Mouse (Mus musculus) limb, embryonic 11.5 days (tissue): ENCODE data around the gene Reps2. TPM values are rescaled to one million over a fixed set of nuclear protein-coding genes. Genes with fewer than 3 reads are reported as not detected.

ENCODE experiments used
- ATAC-seq: fragments of 200-750 bp; cut with Nextera tagmentation; 2 replicates; pipeline ENCODE4 v1.8.0; 2017; ENCODE audit warnings: low read depth; ENCODE audit not compliant: insufficient number of reproducible peaks, low FRiP score, low TSS enrichment
- DNase-seq: peaks from one replicate; pipeline ENCODE4 v3.0.0-alpha.2; 2015; ENCODE audit warnings: low spot score
- H3K27ac ChIP-seq: fragments of 300-500 bp; sonication (generic); replicated peaks from 2 replicates; pipeline ENCODE4 v1.5.1; 2014; ENCODE audit warnings: low read depth, mild to moderate bottlenecking, low read length
- H3K27me3 ChIP-seq: fragments of 300-500 bp; sonication (generic); 2 replicates; pipeline ENCODE4 v1.6.1; 2014; ENCODE audit warnings: mild to moderate bottlenecking, low read length, mixed read lengths; ENCODE audit not compliant: control insufficient read depth, insufficient read depth
- H3K36me3 ChIP-seq: fragments of 300-500 bp; sonication (generic); 2 replicates; pipeline ENCODE4 v1.6.1; 2014; ENCODE audit warnings: mild to moderate bottlenecking, low read length, moderate library complexity, mixed read lengths; ENCODE audit not compliant: control insufficient read depth, insufficient read depth
- H3K4me1 ChIP-seq: fragments of 300-500 bp; sonication (generic); 2 replicates; pipeline ENCODE4 v1.6.1; 2014; ENCODE audit warnings: low read length, mixed read lengths; ENCODE audit not compliant: control insufficient read depth, insufficient read depth
- H3K4me2 ChIP-seq: fragments of 300-500 bp; sonication (generic); 2 replicates; pipeline ENCODE4 v1.6.1; 2014; ENCODE audit warnings: low read depth, mild to moderate bottlenecking, moderate library complexity; ENCODE audit not compliant: severe bottlenecking
- H3K4me3 ChIP-seq: fragments of 300-500 bp; sonication (generic); 2 replicates; pipeline ENCODE4 v1.5.1; 2014; ENCODE audit warnings: low read depth, low read length
- H3K9ac ChIP-seq: fragments of 300-500 bp; sonication (generic); 2 replicates; pipeline ENCODE4 v1.6.1; 2014; ENCODE audit warnings: mild to moderate bottlenecking, low read length
- H3K9me3 ChIP-seq: fragments of 300-500 bp; sonication (generic); 2 replicates; pipeline ENCODE4 v1.6.1; 2016; ENCODE audit warnings: low read length; ENCODE audit not compliant: control insufficient read depth
- WGBS: fragments of 180-500 bp; shearing (Covaris S2); extraction: QIAGEN DNeasy Blood & Tissue Kit; methylation state at CpG from one replicate; pipeline ENCODE4 v1.1.7; 2014; 5-methylcytosine and 5-hydroxymethylcytosine counted together
- polyA plus RNA-seq: library from polyadenylated mRNA; unstranded; fragments of >200 nt; fragmentation: Nextera tagmentation; extraction: Ambion mirVana; gene quantifications from 2 replicates; pipeline ENCODE4 v1.2.1, GENCODE M21; 2014

Gene Reps2
- polyA plus RNA-seq, 1 experiment from 2014 or later, result 0.44 TPM

- no peak for DNase-seq
- H3K4me2 ChIP-seq, result no peak overlapping the region
- H3K27me3 ChIP-seq, result no peaks in the 10 kb centered on the region
- 86% methylated on average over 3 of the region's 3 CpGs for WGBS
- no peak overlapping the region for H3K4me3 ChIP-seq
- H3K4me1 ChIP-seq, result no peaks in the 10 kb centered on the region
- no peaks in the 10 kb centered on the region for H3K9me3 ChIP-seq
- H3K27ac ChIP-seq, result no peak overlapping the region
- no peak overlapping the region for H3K9ac ChIP-seq
- no peaks in the 10 kb centered on the region for H3K36me3 ChIP-seq
- no peak for ATAC-seq
Measured at GRCm38 (mm10) chrX:162618547-162618946, 24.9 kb downstream of the Reps2 start.

GRCm38 (mm10) chrX:162606113-162606512, 37.3 kb downstream of the Reps2 start:
- DNase-seq, result no peak
- no peak overlapping the region for H3K4me2 ChIP-seq
- no peaks in the 10 kb centered on the region for H3K27me3 ChIP-seq
- H3K4me3 ChIP-seq, result no peak overlapping the region
- no peaks in the 10 kb centered on the region for H3K4me1 ChIP-seq
- ATAC-seq, result no peak
- no peak overlapping the region for H3K27ac ChIP-seq
- WGBS, result 86% methylated on average over 2 of the region's 2 CpGs
- no peak overlapping the region for H3K9ac ChIP-seq
- H3K9me3 ChIP-seq, result no peaks in the 10 kb centered on the region
- no peaks in the 10 kb centered on the region for H3K36me3 ChIP-seq

GRCm38 (mm10) chrX:162599666-162600065, 43.8 kb downstream of the Reps2 start:
- Histone ChIP-seq H3K4me2 (no peak overlapping the region), H3K36me3 (no peaks in the 10 kb centered on the region), H3K9ac (no peak overlapping the region), H3K9me3 (no peaks in the 10 kb centered on the region), H3K27me3 (no peaks in the 10 kb centered on the region), H3K27ac (no peak overlapping the region), H3K4me3 (no peak overlapping the region), H3K4me1 (no peaks in the 10 kb centered on the region)
- DNase-seq (no peak), ATAC-seq (no peak)
- WGBS, result 80% methylated on average over 3 of the region's 3 CpGs

DNA sequence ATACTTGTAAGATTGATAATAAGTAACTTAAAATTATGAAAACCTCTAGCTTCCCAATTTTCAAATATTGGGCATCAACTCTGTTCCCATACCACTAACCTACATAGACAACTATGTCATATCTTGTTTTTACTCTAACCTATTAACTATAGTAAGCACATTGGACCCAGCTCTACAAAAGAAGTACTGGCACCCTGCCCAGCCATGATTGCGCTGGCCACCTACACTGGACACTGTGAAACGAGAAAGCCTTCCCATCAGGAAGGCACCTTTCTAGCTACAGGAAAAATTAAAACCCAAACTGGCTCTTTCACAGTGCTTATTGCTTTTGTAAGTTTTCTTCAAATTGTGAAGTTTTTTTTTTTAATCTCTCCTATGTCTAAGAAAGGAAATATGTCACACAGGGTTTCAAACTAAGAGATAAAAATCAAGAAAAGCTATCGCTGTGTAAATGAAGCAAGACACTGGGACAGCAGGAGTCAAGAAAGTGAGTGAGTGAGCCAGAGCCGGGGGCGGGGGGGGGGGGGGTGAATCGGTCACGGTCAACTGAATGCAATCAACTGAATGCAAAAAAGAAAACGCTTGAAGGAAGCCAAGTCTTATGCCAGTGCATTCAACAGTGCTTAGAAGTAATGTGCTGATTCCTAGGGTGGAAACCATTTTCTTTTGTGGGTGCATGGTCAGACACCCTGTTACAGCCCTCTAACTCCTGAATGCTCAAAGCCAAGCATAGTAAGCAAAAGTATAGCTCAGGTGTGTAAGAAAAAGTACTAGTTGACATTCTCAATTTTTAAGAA, 52.2 kb downstream of the Reps2 start:
- H3K4me2 ChIP-seq, result no peak overlapping the region
- H3K27ac ChIP-seq, result no peak overlapping the region
- H3K9ac ChIP-seq, result no peak overlapping the region
- H3K9me3 ChIP-seq, result no peaks in the 10 kb centered on the region
- no peak for DNase-seq
- WGBS, result 72% methylated on average over 6 of the region's 8 CpGs
- H3K4me3 ChIP-seq, result no peak overlapping the region
- no peaks in the 10 kb centered on the region for H3K36me3 ChIP-seq
- no peaks in the 10 kb centered on the region for H3K4me1 ChIP-seq
- no peaks in the 10 kb centered on the region for H3K27me3 ChIP-seq
- ATAC-seq, result no peak

DNA sequence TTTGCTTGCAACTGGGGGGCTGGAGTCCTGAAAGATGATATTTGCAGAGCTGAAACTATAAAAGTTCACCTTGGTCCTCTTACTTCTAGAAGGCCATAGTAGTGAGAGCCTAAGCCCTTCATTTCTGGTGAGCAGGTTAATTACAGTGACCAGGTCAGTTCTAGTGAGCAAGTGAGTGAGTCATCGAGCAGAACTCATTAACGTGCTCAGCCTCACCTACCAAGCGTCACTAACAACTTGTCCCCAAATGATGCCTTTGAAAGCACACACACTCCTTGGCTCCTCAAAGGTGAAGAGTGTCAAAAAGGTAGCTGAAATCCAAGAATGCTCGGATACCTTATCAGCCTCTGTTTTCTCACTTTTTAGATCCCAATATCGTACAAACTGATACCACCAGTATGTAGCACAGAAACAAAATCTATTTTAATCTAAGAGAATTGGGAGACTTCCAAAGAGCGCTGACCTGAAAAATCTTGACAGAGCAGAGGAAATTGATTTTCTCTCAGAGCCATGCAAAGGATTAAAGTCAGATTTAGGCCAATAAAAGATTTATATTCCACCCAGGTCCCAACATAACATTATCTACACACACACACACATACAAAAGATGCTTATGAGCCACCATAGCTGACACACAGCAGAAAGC, 53.2 kb downstream of the Reps2 start:
- no peaks in the 10 kb centered on the region for H3K27me3 ChIP-seq
- H3K4me2 ChIP-seq, result no peak overlapping the region
- no peak for DNase-seq
- H3K9me3 ChIP-seq, result no peaks in the 10 kb centered on the region
- H3K4me3 ChIP-seq, result no peak overlapping the region
- no peaks in the 10 kb centered on the region for H3K36me3 ChIP-seq
- H3K9ac ChIP-seq, result no peak overlapping the region
- H3K4me1 ChIP-seq, result no peaks in the 10 kb centered on the region
- ATAC-seq, result no peak
- WGBS, result 85% methylated on average over 6 of the region's 6 CpGs
- H3K27ac ChIP-seq, result no peak overlapping the region

DNA sequence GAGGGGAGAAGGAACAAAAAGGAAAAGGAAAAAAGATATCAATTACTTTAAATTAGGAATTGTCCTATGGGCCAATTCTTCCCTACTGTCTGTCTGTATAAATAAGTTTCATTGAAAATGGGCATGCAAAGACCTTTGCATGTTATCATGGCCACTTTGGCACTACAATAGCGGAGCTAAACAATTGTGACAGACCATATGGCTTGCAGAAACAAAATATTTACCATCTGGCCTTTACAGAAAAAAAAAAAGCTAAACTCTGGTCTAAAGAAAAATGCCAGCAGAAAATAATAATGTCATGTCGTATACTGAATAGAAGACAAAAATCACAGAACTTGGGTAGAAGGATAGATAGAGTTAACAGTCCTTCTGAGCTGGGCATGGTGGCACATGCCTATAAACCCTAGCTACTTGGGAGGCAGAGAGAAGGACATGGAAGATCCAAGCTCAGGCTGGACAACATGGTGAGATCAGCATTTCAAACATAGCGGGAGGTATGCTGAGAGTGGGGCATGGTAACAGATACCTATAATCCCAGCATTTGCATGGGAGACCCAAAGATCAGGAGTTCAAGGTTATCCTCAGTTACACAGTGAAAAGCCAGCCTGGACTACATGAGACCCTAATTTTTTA, 54.2 kb downstream of the Reps2 start:
- H3K4me2 ChIP-seq, result no peak overlapping the region
- ATAC-seq (no peak), DNase-seq (no peak)
- H3K36me3 ChIP-seq, result no peaks in the 10 kb centered on the region
- H3K9me3 ChIP-seq, result no peaks in the 10 kb centered on the region
- H3K27ac ChIP-seq, result no peak overlapping the region
- H3K9ac ChIP-seq, result no peak overlapping the region
- no peak overlapping the region for H3K4me3 ChIP-seq
- no peaks in the 10 kb centered on the region for H3K27me3 ChIP-seq
- WGBS, result 85% methylated on average over 3 of the region's 3 CpGs
- H3K4me1 ChIP-seq, result no peaks in the 10 kb centered on the region

DNA sequence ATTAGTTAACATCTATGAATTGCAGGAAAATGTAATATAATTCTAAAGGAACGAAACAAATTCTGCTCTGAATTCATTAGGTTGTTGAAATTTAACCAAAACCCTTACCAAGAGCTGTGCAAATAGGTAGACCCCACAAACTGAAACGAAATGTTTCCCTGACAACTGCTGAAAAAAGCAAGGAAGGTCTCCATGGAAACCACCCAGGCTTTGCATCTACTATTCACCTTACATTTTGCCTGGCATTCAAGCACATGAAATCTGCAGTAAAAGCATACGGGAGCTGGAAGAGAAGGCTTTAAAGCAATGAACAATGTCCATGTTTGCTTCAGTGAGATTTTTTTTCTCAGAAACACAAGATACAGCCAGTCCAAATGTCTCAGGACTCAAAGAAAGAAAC, 59.1 kb downstream of the Reps2 start:
- Histone ChIP-seq H3K9me3 (no peaks in the 10 kb centered on the region), H3K4me2 (no peak overlapping the region), H3K9ac (no peak overlapping the region), H3K27ac (no peak overlapping the region), H3K36me3 (no peaks in the 10 kb centered on the region), H3K4me1 (no peaks in the 10 kb centered on the region), H3K4me3 (no peak overlapping the region), H3K27me3 (peaks cover 3% of the 10 kb centered on the region; the same call in 1 of the 2 replicates)
- DNase-seq, result no peak
- WGBS, result 73% methylated on average over 3 of the region's 3 CpGs
- no peak for ATAC-seq

- ATAC-seq, result no peak
- Histone ChIP-seq H3K36me3 (no peaks in the 10 kb centered on the region), H3K27ac (no peak overlapping the region), H3K9me3 (no peaks in the 10 kb centered on the region), H3K4me1 (no peaks in the 10 kb centered on the region), H3K9ac (no peak overlapping the region), H3K27me3 (peaks cover 3% of the 10 kb centered on the region; the same call in 1 of the 2 replicates), H3K4me2 (no peak overlapping the region), H3K4me3 (no peak overlapping the region)
- no peak for DNase-seq
- 71% methylated on average over 3 of the region's 3 CpGs for WGBS
Measured at GRCm38 (mm10) chrX:162580521-162580920, 62.9 kb downstream of the Reps2 start.
